Mouse (Mus musculus): Measurements from ENCODE around the gene Gm7102.
"Not testable (repeated sequence)": the region's sequence is repeated elsewhere in the genome, so short reads cannot be mapped to it uniquely, and the experiment has no call there.

Gene Gm7102

GRCm38 (mm10) chr19:61175756-61176324, at the start of gene Gm7102:
Gene Gm7102 (minus strand): TSS chr19:61176309.
- DNase-seq = no peak

- no peak for DNase-seq
Observed at GRCm38 (mm10) chr19:61224678-61225525, 48.8 kb upstream of the Gm7102 start.

- DNase-seq = no peak
Observed at GRCm38 (mm10) chr19:61223706-61224328, 47.7 kb upstream of the Gm7102 start.

GRCm38 (mm10) chr19:61207506-61207905, 31.4 kb upstream of the Gm7102 start:
- DNase-seq = not testable (repeated sequence)

DNA sequence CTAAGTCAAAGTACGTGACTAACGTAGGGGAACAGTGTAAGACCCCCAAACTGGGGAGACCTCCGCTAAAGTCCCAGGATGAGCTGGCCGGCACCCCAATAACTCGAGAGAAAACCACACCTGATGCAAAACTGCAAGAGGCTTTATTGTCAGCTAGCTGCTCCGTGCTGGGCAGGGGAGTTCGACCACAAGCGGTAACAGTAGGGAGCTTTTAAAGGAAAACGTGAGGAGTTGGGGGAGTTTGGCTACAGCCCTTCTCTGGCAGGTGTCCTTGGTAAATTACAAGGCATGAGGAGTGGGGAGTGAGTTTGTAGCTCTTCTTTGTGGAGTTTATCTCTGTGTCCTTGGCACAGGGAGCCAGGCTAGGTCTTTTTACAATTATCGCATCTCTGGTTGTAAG, 23.7 kb upstream of the Gm7102 start:
- peak; percentile 14 to 31 for DNase-seq

GRCm38 (mm10) chr19:61199316-61199715, 23.2 kb upstream of the Gm7102 start:
- DNase-seq = peak; percentile 82 to 92

DNA sequence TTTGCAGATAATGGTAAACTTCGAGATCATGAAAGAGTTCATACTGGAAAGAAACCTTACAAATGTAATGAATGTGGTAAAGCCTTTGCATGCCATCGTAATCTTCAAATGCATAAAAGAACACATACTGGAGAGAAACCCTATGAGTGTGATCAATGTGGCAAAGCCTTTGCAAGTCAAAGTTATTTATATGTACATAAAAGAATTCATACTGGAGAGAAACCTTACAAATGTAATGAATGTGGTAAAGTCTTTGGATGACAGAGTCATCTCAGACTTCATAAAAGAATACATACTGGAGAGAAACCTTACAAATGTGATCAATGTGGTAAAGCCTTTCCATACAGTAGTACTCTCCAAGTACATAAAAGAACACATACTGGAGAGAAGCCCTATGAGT, 7.5 kb upstream of the Gm7102 start, which contains the start of gene Gm6020:
TSS of gene Gm6020 (plus strand) at position 301 of the 400 bp plus-strand sequence.
- not testable (repeated sequence) for DNase-seq

DNA sequence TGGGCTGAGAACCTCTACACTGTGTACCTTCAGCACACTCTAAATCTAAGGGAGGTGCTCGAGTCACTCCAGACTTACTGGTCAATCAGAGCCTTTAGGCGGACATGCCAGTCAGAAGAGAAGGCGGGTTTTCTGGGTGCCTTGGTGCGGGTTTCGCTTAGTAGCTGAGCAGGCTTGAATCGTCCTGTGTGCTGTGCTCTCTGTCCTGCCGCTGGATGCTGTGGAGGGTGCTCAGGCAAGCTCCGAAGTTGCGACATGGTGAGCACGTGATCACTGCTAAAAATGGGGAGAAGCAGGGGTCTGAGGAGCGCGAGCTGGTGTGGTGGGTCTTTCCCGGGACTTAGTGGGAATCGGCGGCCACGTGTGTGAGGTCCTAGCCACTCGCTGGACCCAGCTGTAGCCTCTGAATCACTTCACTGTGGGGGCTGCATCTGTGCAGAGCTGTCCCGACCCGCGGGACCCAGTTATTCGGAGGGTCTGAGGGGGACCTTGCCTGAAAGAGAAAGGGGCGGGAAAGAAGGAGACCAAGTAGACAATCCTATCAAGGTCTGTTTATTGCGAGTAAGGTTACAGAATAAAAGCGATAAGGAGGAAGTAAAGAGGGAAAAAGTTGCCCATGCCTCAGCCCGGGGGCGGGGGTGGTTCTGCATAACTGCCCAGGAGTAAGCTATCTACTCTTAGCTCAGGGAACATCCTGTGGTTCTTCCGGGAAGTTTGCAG, 24.2 kb downstream of the Gm7102 start:
- DNase-seq = no peak

DNA sequence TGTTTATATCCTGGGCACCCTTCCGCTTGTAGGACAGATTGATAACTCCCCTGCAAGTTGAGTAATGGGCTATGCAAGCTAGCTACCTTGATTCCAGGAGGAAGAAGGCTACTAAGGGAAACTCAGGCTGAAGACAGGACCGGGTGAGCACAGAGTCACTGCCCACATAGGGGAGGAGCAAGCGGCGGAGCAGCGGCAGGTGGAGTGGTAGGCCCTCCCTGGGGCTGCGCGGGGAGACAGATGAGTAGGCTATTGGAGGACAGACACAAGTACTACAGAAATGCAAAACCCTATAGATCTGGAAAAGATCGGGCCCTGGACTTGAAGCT, 24.8 kb downstream of the Gm7102 start:
- DNase-seq = peak; percentile 26 to 43

GRCm38 (mm10) chr19:61141299-61141698, 34.8 kb downstream of the Gm7102 start:
- peak in 1 of 2 experiments; percentile 22 for DNase-seq

- DNase-seq = peak; percentile 90 to 94
Observed at GRCm38 (mm10) chr19:61140342-61141206, 35.5 kb downstream of the Gm7102 start, which contains the start of gene Zfp950. Gene Zfp950 (minus strand): TSS chr19:61140840.

GRCm38 (mm10) chr19:61138655-61139054, 37.5 kb downstream of the Gm7102 start:
- DNase-seq = no peak

DNA sequence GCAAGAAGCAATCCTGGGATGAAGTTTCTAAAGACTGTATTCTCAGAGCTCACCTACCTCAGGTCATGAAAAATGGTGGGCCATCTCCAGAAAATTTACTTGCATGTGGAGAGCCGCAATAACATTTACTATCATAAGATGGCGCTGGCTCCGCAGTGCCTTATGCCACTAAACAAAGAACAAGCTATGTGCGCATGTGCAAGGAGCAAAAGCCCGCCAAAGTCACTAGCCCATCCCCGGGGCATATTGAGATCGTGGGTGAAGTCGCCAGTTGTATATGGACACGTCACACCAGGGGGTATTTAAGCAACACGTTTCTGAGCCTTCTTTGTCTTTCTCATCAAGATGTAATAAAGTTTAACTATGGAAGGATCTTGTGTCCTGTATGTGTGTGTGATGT, 45.0 kb downstream of the Gm7102 start:
- no peak for DNase-seq
